Mouse (Mus musculus): ENCODE results near the gene Oma1. TPM values are rescaled to one million over a fixed set of nuclear protein-coding genes. Genes with fewer than 3 reads are reported as not detected.

The Oma1 gene
- 24.0 and 24.2 TPM in 2 replicates for polyA plus RNA-seq (2015; fragmentation: Nextera tagmentation; extraction: Ambion mirVana)

GRCm38 (mm10) chr4:103313587-103314525 lies at the start of gene Oma1:
Gene Oma1, plus strand, starts transcription at chr4:103313812.
- Histone ChIP-seq H3K27me3 (ENCODE audit: insufficient read depth, low read length) (no peaks in the 10 kb centered on the region), H3K4me2 (ENCODE audit: low read length) (peak within 1 kb of the TSS; percentile 55), H3K36me3 (ENCODE audit: insufficient read depth, low read length) (0 out of 2 replicates have a peak, but pooled peaks cover 2% of the 10 kb centered on the region), H3K4me3 (replicated peaks; ENCODE audit: low read depth, low read length) (peak within 1 kb of the TSS; percentile 50), H3K27ac (peak within 1 kb of the TSS; percentile 95), H3K4me1 (replicated peaks; ENCODE audit: insufficient read depth, low read length) (no peaks in the 10 kb centered on the region), H3K9me3 (replicated peaks; ENCODE audit: low read length) (no peaks in the 10 kb centered on the region), H3K9ac (ENCODE audit: low read depth, low read length) (peak within 1 kb of the TSS; percentile 74)
- TF ChIP-seq CTCF (IDR thresholded peaks at IDR 0.05; ENCODE audit: low read depth), result peak; percentile 98
- WGBS, result under 1% methylated on average over 61 of the region's 61 CpGs
- ATAC-seq (replicated peaks; ENCODE audit: low FRiP score, low read depth) (peak; percentile 99), DNase-seq (ENCODE audit: low spot score) (peak; percentile 99)

- TF ChIP-seq CTCF (IDR thresholded peaks at IDR 0.05; ENCODE audit: low read depth), result no peak
- peak; percentile 36 for DNase-seq (ENCODE audit: low spot score)
- H3K27ac ChIP-seq, result no peak overlapping the region
- H3K4me2 ChIP-seq (ENCODE audit: low read length), result no peak overlapping the region
- 21% methylated on average over 8 of the region's 8 CpGs for WGBS
- no peak overlapping the region for H3K4me3 ChIP-seq (replicated peaks; ENCODE audit: low read depth, low read length)
- no peaks in the 10 kb centered on the region for H3K9me3 ChIP-seq (replicated peaks; ENCODE audit: low read length)
- ATAC-seq (replicated peaks; ENCODE audit: low FRiP score, low read depth), result no peak
- H3K36me3 ChIP-seq (ENCODE audit: insufficient read depth, low read length), result no peaks in the 10 kb centered on the region
- H3K27me3 ChIP-seq (ENCODE audit: insufficient read depth, low read length), result no peaks in the 10 kb centered on the region
- no peak overlapping the region for H3K9ac ChIP-seq (ENCODE audit: low read depth, low read length)
- H3K4me1 ChIP-seq (replicated peaks; ENCODE audit: insufficient read depth, low read length), result no peaks in the 10 kb centered on the region
Observed at GRCm38 (mm10) chr4:103263812-103264396, 49.7 kb upstream of the Oma1 start.

GRCm38 (mm10) chr4:103265166-103265565 lies 48.4 kb upstream of the Oma1 start:
- no peak overlapping the region for H3K9ac ChIP-seq (ENCODE audit: low read depth, low read length)
- H3K4me3 ChIP-seq (replicated peaks; ENCODE audit: low read depth, low read length), result no peak overlapping the region
- H3K9me3 ChIP-seq (replicated peaks; ENCODE audit: low read length), result no peaks in the 10 kb centered on the region
- no peaks in the 10 kb centered on the region for H3K36me3 ChIP-seq (ENCODE audit: insufficient read depth, low read length)
- no peak overlapping the region for H3K27ac ChIP-seq
- ATAC-seq (replicated peaks; ENCODE audit: low FRiP score, low read depth), result no peak
- no peak for DNase-seq (ENCODE audit: low spot score)
- 53% methylated on average over 2 of the region's 2 CpGs for WGBS
- H3K27me3 ChIP-seq (ENCODE audit: insufficient read depth, low read length), result no peaks in the 10 kb centered on the region
- no peak for TF ChIP-seq CTCF (IDR thresholded peaks at IDR 0.05; ENCODE audit: low read depth)
- H3K4me2 ChIP-seq (ENCODE audit: low read length), result no peak overlapping the region
- no peaks in the 10 kb centered on the region for H3K4me1 ChIP-seq (replicated peaks; ENCODE audit: insufficient read depth, low read length)

- WGBS, result 87% methylated on average over 4 of the region's 4 CpGs
- Histone ChIP-seq H3K27ac (no peak overlapping the region), H3K36me3 (ENCODE audit: insufficient read depth, low read length) (no peaks in the 10 kb centered on the region), H3K4me3 (replicated peaks; ENCODE audit: low read depth, low read length) (no peak overlapping the region), H3K4me1 (replicated peaks; ENCODE audit: insufficient read depth, low read length) (no peaks in the 10 kb centered on the region), H3K27me3 (ENCODE audit: insufficient read depth, low read length) (no peaks in the 10 kb centered on the region), H3K4me2 (ENCODE audit: low read length) (no peak overlapping the region), H3K9me3 (replicated peaks; ENCODE audit: low read length) (no peaks in the 10 kb centered on the region), H3K9ac (ENCODE audit: low read depth, low read length) (no peak overlapping the region)
- ATAC-seq (replicated peaks; ENCODE audit: low FRiP score, low read depth) (no peak), DNase-seq (ENCODE audit: low spot score) (no peak)
- TF ChIP-seq CTCF (IDR thresholded peaks at IDR 0.05; ENCODE audit: low read depth), result peak; percentile 27; the same call in 1 of the 2 replicates
Observed at GRCm38 (mm10) chr4:103269336-103269735, 44.3 kb upstream of the Oma1 start.

GRCm38 (mm10) chr4:103273021-103273420 lies 40.6 kb upstream of the Oma1 start:
- Histone ChIP-seq H3K4me2 (ENCODE audit: low read length) (no peak overlapping the region), H3K9ac (ENCODE audit: low read depth, low read length) (no peak overlapping the region), H3K27ac (no peak overlapping the region), H3K4me1 (replicated peaks; ENCODE audit: insufficient read depth, low read length) (no peaks in the 10 kb centered on the region), H3K9me3 (replicated peaks; ENCODE audit: low read length) (no peaks in the 10 kb centered on the region), H3K4me3 (replicated peaks; ENCODE audit: low read depth, low read length) (no peak overlapping the region), H3K27me3 (ENCODE audit: insufficient read depth, low read length) (no peaks in the 10 kb centered on the region), H3K36me3 (ENCODE audit: insufficient read depth, low read length) (no peaks in the 10 kb centered on the region)
- no peak for TF ChIP-seq CTCF (IDR thresholded peaks at IDR 0.05; ENCODE audit: low read depth)
- WGBS, result 85% methylated on average over 7 of the region's 8 CpGs
- DNase-seq (ENCODE audit: low spot score) (no peak), ATAC-seq (replicated peaks; ENCODE audit: low FRiP score, low read depth) (no peak)

- DNase-seq (ENCODE audit: low spot score) (no peak), ATAC-seq (replicated peaks; ENCODE audit: low FRiP score, low read depth) (no peak)
- H3K9ac ChIP-seq (ENCODE audit: low read depth, low read length), result no peak overlapping the region
- H3K36me3 ChIP-seq (ENCODE audit: insufficient read depth, low read length), result no peaks in the 10 kb centered on the region
- no peaks in the 10 kb centered on the region for H3K27me3 ChIP-seq (ENCODE audit: insufficient read depth, low read length)
- no peak overlapping the region for H3K4me3 ChIP-seq (replicated peaks; ENCODE audit: low read depth, low read length)
- H3K4me2 ChIP-seq (ENCODE audit: low read length), result no peak overlapping the region
- no peaks in the 10 kb centered on the region for H3K9me3 ChIP-seq (replicated peaks; ENCODE audit: low read length)
- no peak overlapping the region for H3K27ac ChIP-seq
- no peak for TF ChIP-seq CTCF (IDR thresholded peaks at IDR 0.05; ENCODE audit: low read depth)
- H3K4me1 ChIP-seq (replicated peaks; ENCODE audit: insufficient read depth, low read length), result no peaks in the 10 kb centered on the region
- 84% methylated on average over 7 of the region's 7 CpGs for WGBS
Observed at GRCm38 (mm10) chr4:103288342-103288741, 25.3 kb upstream of the Oma1 start.
